Mouse (Mus musculus) stomach, postnatal 0 days (tissue): Measurements from ENCODE around the gene Grhl3. TPM values are rescaled to one million over a fixed set of nuclear protein-coding genes. Genes with fewer than 3 reads are reported as not detected.

Experiments
- ATAC-seq: fragments of 200-750 bp; cut with Nextera tagmentation; 2 replicates; pipeline ENCODE4 v1.8.0; 2017; ENCODE audit not compliant: low FRiP score, low TSS enrichment
- DNase-seq: peaks from one replicate; pipeline ENCODE4 v3.0.0-alpha.2; 2016; ENCODE audit warnings: low spot score
- H3K27ac ChIP-seq: fragments of 300-500 bp; sonication (generic); replicated peaks from 2 replicates; pipeline ENCODE4 v1.5.1; 2014; ENCODE audit warnings: mild to moderate bottlenecking, control low read depth
- H3K27me3 ChIP-seq: fragments of 300-500 bp; sonication (generic); 2 replicates; pipeline ENCODE4 v1.6.1; 2014; ENCODE audit warnings: low read length; ENCODE audit not compliant: control insufficient read depth, insufficient read depth
- H3K36me3 ChIP-seq: fragments of 300-500 bp; sonication (generic); 2 replicates; pipeline ENCODE4 v1.6.1; 2014; ENCODE audit warnings: low read length, mixed read lengths; ENCODE audit not compliant: control insufficient read depth, insufficient read depth
- H3K4me1 ChIP-seq: fragments of 300-500 bp; sonication (generic); replicated peaks from 2 replicates; pipeline ENCODE4 v1.6.1; 2014; ENCODE audit warnings: antibody characterized with exemption; ENCODE audit not compliant: control insufficient read depth, insufficient read depth
- H3K4me2 ChIP-seq: fragments of 300-500 bp; sonication (generic); replicated peaks from 2 replicates; pipeline ENCODE4 v1.6.1; 2014; ENCODE audit warnings: low read depth, mild to moderate bottlenecking, control low read depth, moderate library complexity
- H3K4me3 ChIP-seq: fragments of 300-500 bp; sonication (generic); 2 replicates; pipeline ENCODE4 v1.5.1; 2014; ENCODE audit warnings: low read depth, low read length, control low read depth
- H3K9ac ChIP-seq: fragments of 300-500 bp; sonication (generic); 2 replicates; pipeline ENCODE4 v1.6.1; 2014; ENCODE audit warnings: mild to moderate bottlenecking, low read length, control low read depth, mixed read lengths
- H3K9me3 ChIP-seq: fragments of 300-500 bp; sonication (generic); 2 replicates; pipeline ENCODE4 v1.6.1; 2016; ENCODE audit warnings: low read length; ENCODE audit not compliant: control insufficient read depth
- CTCF ChIP-seq: IDR thresholded peaks from 2 replicates; pipeline ENCODE4 v1.5.1; 2016; ENCODE audit warnings: antibody characterized with exemption, low read depth, mild to moderate bottlenecking, moderate library complexity
- EP300 ChIP-seq: optimal IDR thresholded peaks from 2 replicates; pipeline ENCODE3; 2016; ENCODE audit warnings: antibody characterized with exemption
- WGBS: fragments of 180-500 bp; shearing (Covaris S2); extraction: QIAGEN DNeasy Blood & Tissue Kit; methylation state at CpG from one replicate; pipeline ENCODE4 v1.1.7; 2014; 5-methylcytosine and 5-hydroxymethylcytosine counted together
- polyA plus RNA-seq: library from polyadenylated mRNA; unstranded; fragments of >200 nt; fragmentation: Nextera tagmentation; extraction: Ambion mirVana; gene quantifications from 2 replicates; pipeline ENCODE4 v1.2.1, GENCODE M21; 2015

The Grhl3 gene
- polyA plus RNA-seq, 1 experiment from 2014 or later = 53.3 TPM

- H3K9ac ChIP-seq = peak overlapping the region; percentile 54
- no peaks in the 10 kb centered on the region for H3K27me3 ChIP-seq
- peak overlapping the region; percentile 36 for H3K4me3 ChIP-seq
- H3K27ac ChIP-seq = peak overlapping the region; percentile 76
- H3K36me3 ChIP-seq = no peaks in the 10 kb centered on the region
- DNase-seq = peak; percentile 84
- peak overlapping the region; percentile 62 for H3K4me2 ChIP-seq
- TF ChIP-seq EP300 = no peak
- TF ChIP-seq CTCF = 0 out of 2 replicates have a peak, but pooled peaks have one; percentile 7
- H3K4me1 ChIP-seq = no peaks in the 10 kb centered on the region; the same call in 1 of the 2 replicates
- ATAC-seq = peak; percentile 6
- 13% methylated on average over 32 of the region's 32 CpGs for WGBS
- H3K9me3 ChIP-seq = no peaks in the 10 kb centered on the region
These were observed 3.0 kb downstream of the Grhl3 start for GRCm38 (mm10) chr4:135570152-135571036.

- Histone ChIP-seq H3K4me2 (peak overlapping the region; percentile 62), H3K9me3 (no peaks in the 10 kb centered on the region), H3K36me3 (no peaks in the 10 kb centered on the region), H3K27ac (0 out of 2 replicates have a peak overlapping the region, but pooled peaks have one; percentile 58), H3K27me3 (no peaks in the 10 kb centered on the region), H3K9ac (no peak overlapping the region), H3K4me3 (peak overlapping the region; percentile 36; the same call in 1 of the 2 replicates), H3K4me1 (no peaks in the 10 kb centered on the region; the same call in 1 of the 2 replicates)
- WGBS = 15% methylated on average over 11 of the region's 11 CpGs
- TF ChIP-seq EP300 (no peak), CTCF (no peak)
- ATAC-seq = peak; percentile 4; the same call in 1 of the 2 replicates
- peak; percentile 53 for DNase-seq
These were observed 4.2 kb downstream of the Grhl3 start for GRCm38 (mm10) chr4:135569201-135569600.

- no peaks in the 10 kb centered on the region; the same call in 1 of the 2 replicates for H3K4me1 ChIP-seq
These were observed 5.9 kb downstream of the Grhl3 start for GRCm38 (mm10) chr4:135567484-135567883.

GRCm38 (mm10) chr4:135567042-135567441, 6.4 kb downstream of the Grhl3 start:
- H3K27me3 ChIP-seq = no peaks in the 10 kb centered on the region
- H3K9ac ChIP-seq = no peak overlapping the region
- peak; percentile 59 for ATAC-seq
- no peaks in the 10 kb centered on the region for H3K36me3 ChIP-seq
- H3K9me3 ChIP-seq = no peaks in the 10 kb centered on the region
- peak overlapping the region; percentile 77 for H3K27ac ChIP-seq
- no peak overlapping the region for H3K4me3 ChIP-seq
- 0 out of 2 replicates have a peak overlapping the region, but pooled peaks have one; percentile 3 for H3K4me2 ChIP-seq
- peak; percentile 59 for DNase-seq
- H3K4me1 ChIP-seq = no peaks in the 10 kb centered on the region; the same call in 1 of the 2 replicates
- 31% methylated on average over 11 of the region's 11 CpGs for WGBS
- TF ChIP-seq EP300 (no peak), CTCF (no peak)

More at GRCm38 (mm10) chr4:135567484-135567883, 5.9 kb downstream of the Grhl3 start:
- H3K27me3 ChIP-seq = no peaks in the 10 kb centered on the region
- no peak for TF ChIP-seq CTCF
- TF ChIP-seq EP300 = no peak
- no peaks in the 10 kb centered on the region for H3K36me3 ChIP-seq
- ATAC-seq (peak; percentile 48; the same call in 1 of the 2 replicates), DNase-seq (peak; percentile 39)
- no peak overlapping the region for H3K4me3 ChIP-seq
- H3K27ac ChIP-seq = peak overlapping the region; percentile 77
- WGBS = 37% methylated on average over 8 of the region's 8 CpGs
- no peak overlapping the region for H3K4me2 ChIP-seq
- H3K9me3 ChIP-seq = no peaks in the 10 kb centered on the region
- H3K9ac ChIP-seq = no peak overlapping the region

- DNase-seq (peak; percentile 62), ATAC-seq (no peak)
- H3K27me3 ChIP-seq = no peaks in the 10 kb centered on the region
- no peaks in the 10 kb centered on the region for H3K9me3 ChIP-seq
- 43% methylated on average over 9 of the region's 9 CpGs for WGBS
- no peaks in the 10 kb centered on the region for H3K36me3 ChIP-seq
- TF ChIP-seq CTCF = no peak
- no peak for TF ChIP-seq EP300
- peak overlapping the region; percentile 56 for H3K27ac ChIP-seq
- H3K4me1 ChIP-seq = no peaks in the 10 kb centered on the region; the same call in 1 of the 2 replicates
- no peak overlapping the region for H3K4me3 ChIP-seq
- H3K4me2 ChIP-seq = no peak overlapping the region
- H3K9ac ChIP-seq = no peak overlapping the region
These were observed 8.0 kb downstream of the Grhl3 start for GRCm38 (mm10) chr4:135565400-135565799.
